ENCODE assay signal across 10 mouse cellular contexts in the genomic region with DNA sequence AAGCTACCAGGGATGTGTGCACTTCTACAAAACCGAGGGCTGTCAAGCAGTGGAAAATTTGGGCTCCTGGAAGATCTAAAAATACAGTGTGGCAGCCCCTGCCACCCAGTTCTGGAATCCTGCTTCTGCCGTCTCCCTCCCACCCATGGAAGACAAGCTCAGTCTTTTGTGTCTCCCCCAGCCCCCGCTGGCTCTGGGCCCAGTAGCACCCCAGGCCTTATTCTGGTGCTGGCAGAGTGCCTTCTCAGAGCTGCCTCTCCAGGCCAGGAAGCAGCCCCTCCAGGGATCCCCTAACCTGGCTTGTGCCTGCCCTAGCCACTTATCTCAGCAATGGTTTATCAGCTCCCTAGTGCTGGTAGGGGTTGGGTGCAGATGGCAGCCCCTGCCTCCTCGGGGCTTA. TPM values are rescaled to one million over a fixed set of nuclear protein-coding genes. Genes with fewer than 3 reads are reported as not detected.
DNase-seq lines count a peak whose midpoint lies in the region; ATAC-seq and TF ChIP-seq lines count a peak whose summit lies in the region.
"Had no signal": no experiment of that assay in that cellular context is flagged by ENCODE, and none has a peak within 500 bp of the region (broad histone marks: within the 10 kb centered on the region; RNA-seq: fewer than 3 reads in every experiment).

No protein-coding gene starts in this region.

- H3K27me3 ChIP-seq in heart, embryonic 14.5 days (ENCODE audit: control insufficient read depth, insufficient read depth, low read length), result no peaks in the 10 kb centered on the region
- H3K27me3 ChIP-seq in MEL (ENCODE audit: control insufficient read depth in 1 of 2, insufficient read depth in 2 of 2, low read length in 2 of 2), result no peaks in the 10 kb centered on the region
- H3K27me3 ChIP-seq in forebrain, embryonic 14.5 days (replicated peaks; ENCODE audit: control insufficient read depth, insufficient read depth, low read length), result no peaks in the 10 kb centered on the region
- no peaks in the 10 kb centered on the region for H3K27me3 ChIP-seq in liver, embryonic 13.5 days
- H3K27me3 ChIP-seq: Patski had no signal

- TF ChIP-seq CTCF in MEL (IDR thresholded peaks at IDR 0.05 in 2 of 3, conservative IDR thresholded peaks at IDR 0.05 in 1 of 3; ENCODE audit: control insufficient read depth in 1 of 3, insufficient read depth in 1 of 3, low read depth in 2 of 3, low read length in 3 of 3, poor library complexity in 1 of 3, severe bottlenecking in 1 of 3), result no peak

- no peak for ATAC-seq in heart, embryonic 14.5 days (ENCODE audit: insufficient number of reproducible peaks, insufficient read depth, low FRiP score, low read depth)
- ATAC-seq in forebrain, embryonic 14.5 days, result 0 out of 2 replicates have a peak, but pooled peaks have one; percentile 6
- ATAC-seq in liver, embryonic 13.5 days (ENCODE audit: low read depth), result no peak

- no peak for TF ChIP-seq POLR2A in MEL (IDR thresholded peaks at IDR 0.05; ENCODE audit: control insufficient read depth in 1 of 2, insufficient read depth in 1 of 2, low read depth in 1 of 2, low read length in 2 of 2, poor library complexity in 1 of 2)

- no peak for DNase-seq in heart, postnatal 25 days (ENCODE audit: low spot score)
- peak; percentile 73 for DNase-seq in MEL (ENCODE audit: low read depth, low spot score)
- peak; percentile 50 for DNase-seq in forebrain, embryonic 14.5 days (ENCODE audit: low spot score)
- no peak for DNase-seq in liver, embryonic 13.5 days
- no peak for DNase-seq in spleen, adult 12 weeks (ENCODE audit: low spot score)
- DNase-seq in urinary bladder, postnatal 4 days (ENCODE audit: low spot score in 2 of 2), result no peak
- DNase-seq in embryo, embryonic 10.5 days (ENCODE audit: low spot score), result no peak

- no peaks in the 10 kb centered on the region for H3K9me3 ChIP-seq in heart, embryonic 14.5 days (ENCODE audit: control insufficient read depth, low read length)
- no peaks in the 10 kb centered on the region for H3K9me3 ChIP-seq in MEL (replicated peaks; ENCODE audit: insufficient read depth, low read length)
- no peaks in the 10 kb centered on the region for H3K9me3 ChIP-seq in forebrain, embryonic 14.5 days (replicated peaks; ENCODE audit: control insufficient read depth, low read length)
- no peaks in the 10 kb centered on the region for H3K9me3 ChIP-seq in liver, embryonic 13.5 days (replicated peaks)
- H3K9me3 ChIP-seq: liver, embryonic 15.5 days had no signal

- H3K27ac ChIP-seq in heart, embryonic 14.5 days (replicated peaks in 1 of 2; ENCODE audit: control insufficient read depth in 1 of 2, insufficient read depth in 1 of 2, low read depth in 2 of 2, low read length in 2 of 2), result peak overlapping the region; percentile 24 to 79
- H3K27ac ChIP-seq in MEL (ENCODE audit: control insufficient read depth, low read depth, low read length), result peak overlapping the region; percentile 30
- peak overlapping the region; percentile 65; the same call in 1 of the 2 replicates for H3K27ac ChIP-seq in forebrain, embryonic 14.5 days (ENCODE audit: low read depth, low read length)
- H3K27ac ChIP-seq in liver, embryonic 13.5 days, result peak overlapping the region; percentile 58
- H3K27ac ChIP-seq: liver, embryonic 15.5 days had no signal

- WGBS in heart, embryonic 14.5 days, result 12% methylated on average over 4 of the region's 4 CpGs
- WGBS in forebrain, embryonic 14.5 days, result 26% methylated on average over 4 of the region's 4 CpGs
- 29% methylated on average over 4 of the region's 4 CpGs for WGBS in liver, embryonic 13.5 days (ENCODE audit: insufficient replicate concordance)

- H3K4me1 ChIP-seq in heart, embryonic 14.5 days (ENCODE audit: control insufficient read depth in 2 of 2, insufficient read depth in 2 of 2, low read length in 2 of 2), result peaks cover 43 to 61% of the 10 kb centered on the region in 2 experiments
- peaks cover 36 to 56% of the 10 kb centered on the region in 2 experiments for H3K4me1 ChIP-seq in MEL (ENCODE audit: control insufficient read depth in 1 of 2, insufficient read depth in 2 of 2, low read length in 2 of 2)
- H3K4me1 ChIP-seq in forebrain, embryonic 14.5 days (ENCODE audit: control insufficient read depth, insufficient read depth, low read length), result peaks cover 17% of the 10 kb centered on the region
- peaks cover 90% of the 10 kb centered on the region for H3K4me1 ChIP-seq in liver, embryonic 13.5 days (replicated peaks)

- peak; percentile 78 to 86 for TF ChIP-seq EP300 in MEL (IDR thresholded peaks at IDR 0.05; ENCODE audit: low read depth in 1 of 2, low read length in 2 of 2)

- no peak for TF ChIP-seq RAD21 in MEL (IDR thresholded peaks at IDR 0.05; ENCODE audit: low read depth, low read length)

- peak overlapping the region; percentile 41; the same call in 1 of the 2 replicates for H3K9ac ChIP-seq in heart, embryonic 14.5 days (ENCODE audit: low read length)
- H3K9ac ChIP-seq in MEL (ENCODE audit: control insufficient read depth, low read depth, low read length, poor library complexity, severe bottlenecking), result peak overlapping the region; percentile 8
- peak overlapping the region; percentile 4; the same call in 1 of the 2 replicates for H3K9ac ChIP-seq in forebrain, embryonic 14.5 days (ENCODE audit: low read length)
- 0 out of 2 replicates have a peak overlapping the region, but pooled peaks have one; percentile 15 for H3K9ac ChIP-seq in liver, embryonic 13.5 days
- H3K9ac ChIP-seq: liver, embryonic 15.5 days had no signal

- peaks cover 34% of the 10 kb centered on the region for H3K79me2 ChIP-seq in MEL (ENCODE audit: control insufficient read depth, insufficient read depth, low read length, poor library complexity)

- peak overlapping the region; percentile 38 for H3K4me2 ChIP-seq in heart, embryonic 14.5 days (ENCODE audit: low read length)
- no peak overlapping the region for H3K4me2 ChIP-seq in forebrain, embryonic 14.5 days (ENCODE audit: low read length)
- H3K4me2 ChIP-seq in liver, embryonic 13.5 days, result no peak overlapping the region
- H3K4me2 ChIP-seq: liver, embryonic 15.5 days had no signal

- intact Hi-C loops in heart, postnatal 25 days (cut with DNase I), result no loop called here

- H3K36me3 ChIP-seq in heart, embryonic 14.5 days (ENCODE audit: control insufficient read depth, insufficient read depth, low read length), result no peaks in the 10 kb centered on the region
- H3K36me3 ChIP-seq in MEL (ENCODE audit: control insufficient read depth in 1 of 2, insufficient read depth in 2 of 2, low read length in 2 of 2), result peaks cover 1 to 39% of the 10 kb centered on the region in 2 experiments; a peak in 2 of 4 replicates
- no peaks in the 10 kb centered on the region for H3K36me3 ChIP-seq in forebrain, embryonic 14.5 days (ENCODE audit: control insufficient read depth, insufficient read depth, low read length)
- H3K36me3 ChIP-seq in liver, embryonic 13.5 days, result 0 out of 2 replicates have a peak, but pooled peaks cover 3% of the 10 kb centered on the region
- H3K36me3 ChIP-seq: liver, embryonic 15.5 days had no signal

- no peak overlapping the region for H3K4me3 ChIP-seq in heart, embryonic 14.5 days (ENCODE audit: control insufficient read depth in 1 of 2, insufficient read depth in 1 of 2, low read depth in 1 of 2, low read length in 2 of 2)
- no peak overlapping the region for H3K4me3 ChIP-seq in MEL (ENCODE audit: control insufficient read depth in 1 of 2, insufficient read depth in 1 of 2, low read depth in 2 of 2, low read length in 2 of 2)
- no peak overlapping the region for H3K4me3 ChIP-seq in forebrain, embryonic 14.5 days (ENCODE audit: low read depth, low read length)
- no peak overlapping the region for H3K4me3 ChIP-seq in liver, embryonic 13.5 days (replicated peaks)
- H3K4me3 ChIP-seq: liver, embryonic 15.5 days had no signal

TF ChIP-seq in MEL, 35 proteins besides CTCF, POLR2A, EP300 and RAD21 (continues in another document):
- TF ChIP-seq ELF1 (IDR thresholded peaks at IDR 0.05; ENCODE audit: low read depth, low read length) (peak; percentile 78), NELFE (IDR thresholded peaks at IDR 0.05; ENCODE audit: low read depth, low read length) (peak; percentile 23; the same call in 1 of the 2 replicates), GATA1 (IDR thresholded peaks at IDR 0.05; ENCODE audit: low read depth, low read length) (peak; percentile 81), ZKSCAN1 (IDR thresholded peaks at IDR 0.05; ENCODE audit: low read depth, low read length) (no peak), HCFC1 (IDR thresholded peaks at IDR 0.05; ENCODE audit: low read depth, low read length) (peak; percentile 16; the same call in 1 of the 2 replicates), CHD2 (IDR thresholded peaks at IDR 0.05; ENCODE audit: low read length) (no peak; the same call in 1 of the 2 replicates), E2F4 (IDR thresholded peaks at IDR 0.05; ENCODE audit: borderline replicate concordance, low read depth, low read length) (no peak)

RNA-seq across cellular contexts. Expression of gene Inf2, which starts 6.4 kb away (rescaled TPM):
- 2.9 and 3.6 TPM in 2 replicates for polyA plus RNA-seq in heart, embryonic 14.5 days (2014; fragmentation: Nextera tagmentation; extraction: Ambion mirVana)
- total RNA-seq in heart, postnatal 25 days (2021), result 10 to 100 TPM; 15.8 to 20.0 TPM
- total RNA-seq in MEL (2012; rRNA removed), result 23.2 and 26.1 TPM in 2 replicates
- polyA plus RNA-seq in MEL (2012; ENCODE audit: insufficient read depth in 1 of 2, insufficient read length in 2 of 2, low read depth in 1 of 2, low replicate concordance in 2 of 2, missing spikeins in 1 of 2), result 100 to 1,000 TPM in 1 of 2 experiments, 10 to 100 TPM in 1; 55.7 to 122 TPM
- 2.6 and 2.9 TPM in 2 replicates for polyA plus RNA-seq in forebrain, embryonic 14.5 days (2014; fragmentation: Nextera tagmentation; extraction: Ambion mirVana)
- 1.4 and 2.1 TPM in 2 replicates for polyA plus RNA-seq in liver, embryonic 13.5 days (2015; fragmentation: Nextera tagmentation; extraction: Ambion mirVana)

RNA-seq across cellular contexts. Expression of gene Adssl1, which starts 24.9 kb away (rescaled TPM):
- polyA plus RNA-seq in heart, embryonic 14.5 days (2014; fragmentation: Nextera tagmentation; extraction: Ambion mirVana), result 88.3 and 89.7 TPM in 2 replicates
- 100 to 1,000 TPM; 147 TPM for total RNA-seq in heart, postnatal 25 days (2021)
- total RNA-seq in MEL (2012; rRNA removed), result 36.0 and 58.2 TPM in 2 replicates
- polyA plus RNA-seq in MEL (2012; ENCODE audit: insufficient read depth in 1 of 2, insufficient read length in 2 of 2, low read depth in 1 of 2, low replicate concordance in 2 of 2, missing spikeins in 1 of 2), result 10 to 100 TPM in 1 of 2 experiments, not detected in 1; 63.9 TPM
- polyA plus RNA-seq in forebrain, embryonic 14.5 days (2014; fragmentation: Nextera tagmentation; extraction: Ambion mirVana), result 2.0 and 2.1 TPM in 2 replicates
- 6.7 and 7.5 TPM in 2 replicates for polyA plus RNA-seq in liver, embryonic 13.5 days (2015; fragmentation: Nextera tagmentation; extraction: Ambion mirVana)

RNA-seq across cellular contexts. Expression of gene Siva1, which starts 49.5 kb away (rescaled TPM):
- 136 and 153 TPM in 2 replicates for polyA plus RNA-seq in heart, embryonic 14.5 days (2014; fragmentation: Nextera tagmentation; extraction: Ambion mirVana)
- 10 to 100 TPM; 29.5 to 35.7 TPM for total RNA-seq in heart, postnatal 25 days (2021)
- total RNA-seq in MEL (2012; rRNA removed), result 591 and 659 TPM in 2 replicates
- 100 to 1,000 TPM in 1 of 2 experiments, not detected in 1; 531 TPM for polyA plus RNA-seq in MEL (2012; ENCODE audit: insufficient read depth in 1 of 2, insufficient read length in 2 of 2, low read depth in 1 of 2, low replicate concordance in 2 of 2, missing spikeins in 1 of 2)
- polyA plus RNA-seq in forebrain, embryonic 14.5 days (2014; fragmentation: Nextera tagmentation; extraction: Ambion mirVana), result 94.1 and 155 TPM in 2 replicates
- 120 and 148 TPM in 2 replicates for polyA plus RNA-seq in liver, embryonic 13.5 days (2015; fragmentation: Nextera tagmentation; extraction: Ambion mirVana)

Comparison
In these comparisons a context has a peak if more than half of its experiments do, and no peak if none do; other contexts are left out.
1. DNase-seq: peak in MEL (single experiment) and forebrain, embryonic 14.5 days (single experiment); none in heart, postnatal 25 days (single experiment), liver, embryonic 13.5 days (single experiment), spleen, adult 12 weeks (single experiment), urinary bladder, postnatal 4 days (0 of 2) and embryo, embryonic 10.5 days (single experiment).
2. RNA of gene Inf2, which starts 6.4 kb away (polyA plus RNA-seq): 55.7 to 122 TPM in MEL; 2.9 to 3.6 TPM in heart, embryonic 14.5 days, 2.6 to 2.9 TPM in forebrain, embryonic 14.5 days and 1.4 to 2.1 TPM in liver, embryonic 13.5 days; every median in the first group is over 10 times any median in the second.
3. Peak in every context shown above with its lines, with median percentiles within 50 percentile points of each other: H3K27ac ChIP-seq and H3K9ac ChIP-seq.